13 mouse cellular contexts compared by ENCODE assay signal in the genomic region with DNA sequence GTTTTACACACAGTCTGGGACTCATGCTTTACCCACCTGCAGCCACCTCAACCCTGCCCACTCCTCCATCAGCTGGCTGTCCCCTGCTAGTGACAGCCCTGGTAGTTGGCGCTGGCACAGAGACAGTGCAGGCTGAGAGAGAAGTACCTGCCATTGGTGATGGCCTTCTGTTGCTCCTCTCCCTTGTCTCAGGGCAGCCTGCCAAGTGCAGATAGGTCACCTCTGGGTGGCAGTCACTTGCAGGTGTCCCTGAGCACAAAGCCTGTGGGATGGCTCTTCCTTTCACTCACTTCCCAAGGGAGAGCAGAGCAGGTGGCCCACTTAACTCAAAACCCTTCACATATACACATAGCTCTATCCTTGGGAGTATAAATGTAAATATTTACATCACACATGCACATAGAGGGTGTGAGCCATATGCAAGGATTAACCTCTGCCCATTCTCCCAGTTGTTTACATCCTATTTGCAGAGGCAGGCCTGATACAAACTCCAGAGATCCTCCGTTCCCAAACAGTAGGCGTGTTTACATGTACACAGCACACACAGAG.
DNase-seq lines count a peak whose midpoint lies in the region; ATAC-seq lines count a peak whose summit lies in the region.
"Had no signal": no experiment of that assay in that cellular context is flagged by ENCODE, and none has a peak within 500 bp of the region (broad histone marks: within the 10 kb centered on the region; RNA-seq: fewer than 3 reads in every experiment).

No protein-coding gene starts in this region.

- no peak overlapping the region for H3K9ac ChIP-seq in intestine, embryonic 14.5 days (ENCODE audit: low read length)
- H3K9ac ChIP-seq: heart, embryonic 12.5 days; neural tube, embryonic 15.5 days had no signal

- no peaks in the 10 kb centered on the region for H3K27me3 ChIP-seq in intestine, embryonic 14.5 days (replicated peaks; ENCODE audit: control insufficient read depth, insufficient read depth, low read length)
- H3K27me3 ChIP-seq: heart, embryonic 12.5 days; neural tube, embryonic 15.5 days had no signal

- no peak overlapping the region for H3K4me3 ChIP-seq in intestine, embryonic 14.5 days (ENCODE audit: low read depth, low read length)
- H3K4me3 ChIP-seq: heart, embryonic 12.5 days; megakaryocyte, embryonic 14.5 days; neural tube, embryonic 15.5 days had no signal

- ATAC-seq in intestine, embryonic 14.5 days (replicated peaks; ENCODE audit: low FRiP score, low TSS enrichment, low read depth): peak; percentile 53; the same call in 1 of the 2 replicates

- peaks cover 73% of the 10 kb centered on the region for H3K4me1 ChIP-seq in intestine, embryonic 14.5 days (replicated peaks; ENCODE audit: control insufficient read depth, insufficient read depth, low read length)

- peak overlapping the region; percentile 18; the same call in 1 of the 2 replicates for H3K4me2 ChIP-seq in intestine, embryonic 14.5 days (ENCODE audit: low read length)
- H3K4me2 ChIP-seq: heart, embryonic 12.5 days; neural tube, embryonic 15.5 days had no signal

- no peaks in the 10 kb centered on the region for H3K9me3 ChIP-seq in intestine, embryonic 14.5 days (ENCODE audit: control insufficient read depth, low read length)
- H3K9me3 ChIP-seq: heart, embryonic 12.5 days; megakaryocyte, embryonic 14.5 days; neural tube, embryonic 15.5 days had no signal

- H3K27ac ChIP-seq in intestine, embryonic 14.5 days (ENCODE audit: low read depth): no peak overlapping the region; the same call in 1 of the 2 replicates
- H3K27ac ChIP-seq: neural tube, embryonic 15.5 days had no signal

- intact Hi-C loops in left cerebral cortex, postnatal 4 days (cut with DNase I): no loop called here
- intact Hi-C loops in left cerebral cortex, postnatal 36 days (cut with DNase I): no loop called here
- intact Hi-C loops in heart, postnatal 25 days (cut with DNase I): no loop called here

- 45% methylated on average over 3 of the region's 3 CpGs for WGBS in intestine, embryonic 14.5 days

- H3K36me3 ChIP-seq in intestine, embryonic 14.5 days (ENCODE audit: control insufficient read depth, insufficient read depth, low read length): no peaks in the 10 kb centered on the region
- H3K36me3 ChIP-seq: heart, embryonic 12.5 days; neural tube, embryonic 15.5 days had no signal

- peak; percentile 17 for DNase-seq in adrenal gland, adult 2 months
- DNase-seq in adrenal gland, adult 18-20 months (ENCODE audit: low spot score in 2 of 2): no peak
- DNase-seq in left cerebral cortex, postnatal 4 days: peak; percentile 37
- no peak for DNase-seq in left cerebral cortex, postnatal 36 days (ENCODE audit: low spot score in 2 of 2)
- DNase-seq in cerebellum, adult 11-12 months: peak; percentile 90
- no peak for DNase-seq in intestine, embryonic 14.5 days (ENCODE audit: low spot score)
- DNase-seq in natural killer cell, adult 2 months (ENCODE audit: low spot score in 2 of 2): no peak
- DNase-seq in heart, postnatal 25 days (ENCODE audit: low spot score): no peak
- DNase-seq: liver; thymus, postnatal 4 days had no signal

Comparison
In these comparisons a context has a peak if more than half of its experiments do, and no peak if none do; other contexts are left out.
1. DNase-seq: peak in adrenal gland, adult 2 months (single experiment), left cerebral cortex, postnatal 4 days (single experiment) and cerebellum, adult 11-12 months (single experiment); none in adrenal gland, adult 18-20 months (0 of 2), left cerebral cortex, postnatal 36 days (0 of 2), intestine, embryonic 14.5 days (single experiment), natural killer cell, adult 2 months (0 of 2) and heart, postnatal 25 days (single experiment).